Comparison of ENCODE assay signal across 9 mouse cellular contexts in the genomic region with DNA sequence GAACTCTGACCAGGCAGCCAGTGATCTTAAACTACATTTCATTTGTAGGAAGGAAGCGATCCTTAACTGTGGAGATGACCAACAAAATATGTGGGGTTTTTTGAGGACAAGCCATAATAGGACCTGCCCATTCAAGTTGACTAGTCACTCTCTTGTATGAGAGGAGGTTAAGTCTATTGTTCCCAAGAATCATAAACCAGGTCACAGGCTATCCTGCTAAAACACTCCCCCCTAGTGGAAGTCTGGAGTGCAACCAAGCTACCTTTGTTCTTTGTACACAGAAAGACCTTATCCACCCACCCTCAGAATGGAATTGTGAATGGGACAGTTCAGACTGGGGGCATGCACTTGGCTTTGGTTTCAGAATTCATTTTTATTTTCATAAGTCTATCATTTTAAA. TPM values are rescaled to one million over a fixed set of nuclear protein-coding genes. Genes with fewer than 3 reads are reported as not detected.
DNase-seq lines count a peak whose midpoint lies in the region; ATAC-seq and TF ChIP-seq lines count a peak whose summit lies in the region.
"Had no signal": no experiment of that assay in that cellular context is flagged by ENCODE, and none has a peak within 500 bp of the region (broad histone marks: within the 10 kb centered on the region; RNA-seq: fewer than 3 reads in every experiment).

No protein-coding gene starts in this region.

- no peak for ATAC-seq in cerebellum, adult (ENCODE audit: insufficient number of reproducible peaks, low FRiP score, low TSS enrichment)
- 0 out of 2 replicates have a peak, but pooled peaks have one; percentile 49 for ATAC-seq in midbrain, embryonic 11.5 days (ENCODE audit: low FRiP score)
- no peak for ATAC-seq in midbrain, embryonic 16.5 days
- no peak for ATAC-seq in stomach, postnatal 0 days (ENCODE audit: low FRiP score, low TSS enrichment)

- H3K27me3 ChIP-seq in midbrain, embryonic 11.5 days (ENCODE audit: control insufficient read depth, insufficient read depth, low read length): no peaks in the 10 kb centered on the region
- no peaks in the 10 kb centered on the region for H3K27me3 ChIP-seq in midbrain, embryonic 16.5 days (ENCODE audit: control insufficient read depth, insufficient read depth, low read depth, low read length)
- H3K27me3 ChIP-seq in stomach, postnatal 0 days (ENCODE audit: control insufficient read depth, insufficient read depth, low read length): no peaks in the 10 kb centered on the region
- H3K27me3 ChIP-seq: neural tube, embryonic 13.5 days had no signal

- H3K4me1 ChIP-seq in midbrain, embryonic 11.5 days (ENCODE audit: control insufficient read depth, insufficient read depth, low read length): no peaks in the 10 kb centered on the region
- H3K4me1 ChIP-seq in midbrain, embryonic 16.5 days (ENCODE audit: control insufficient read depth, insufficient read depth, low read length): no peaks in the 10 kb centered on the region
- H3K4me1 ChIP-seq in stomach, postnatal 0 days (replicated peaks; ENCODE audit: control insufficient read depth, insufficient read depth): peaks cover 2% of the 10 kb centered on the region; the same call in 1 of the 2 replicates
- H3K4me1 ChIP-seq: neural tube, embryonic 13.5 days had no signal

- H3K27ac ChIP-seq in midbrain, embryonic 11.5 days (ENCODE audit: low read depth, low read length): no peak overlapping the region
- no peak overlapping the region for H3K27ac ChIP-seq in midbrain, embryonic 16.5 days (ENCODE audit: low read length)
- H3K27ac ChIP-seq in stomach, postnatal 0 days (replicated peaks): no peak overlapping the region
- H3K27ac ChIP-seq: neural tube, embryonic 13.5 days had no signal

- no peak for TF ChIP-seq EP300 in stomach, postnatal 0 days (optimal IDR thresholded peaks at IDR 0.05)

- WGBS in midbrain, embryonic 11.5 days: 71% methylated on average over 1 of the region's 1 CpGs
- 70% methylated on average over 1 of the region's 1 CpGs for WGBS in midbrain, embryonic 16.5 days
- 76% methylated on average over 1 of the region's 1 CpGs for WGBS in stomach, postnatal 0 days

- TF ChIP-seq CTCF in stomach, postnatal 0 days (IDR thresholded peaks at IDR 0.05; ENCODE audit: low read depth): peak; percentile 80

- DNase-seq in cerebellum, adult 9-10 months: peak; percentile 34
- DNase-seq in midbrain, embryonic 11.5 days (ENCODE audit: low spot score, missing footprints): peak; percentile 86
- DNase-seq in induced T-regulatory cell, adult 2 months (ENCODE audit: low read depth): peak; percentile 45
- DNase-seq in stomach, postnatal 0 days (ENCODE audit: low spot score): no peak
- no peak for DNase-seq in right cerebral cortex, postnatal 4 days
- no peak for DNase-seq in cerebellum, adult 11-12 months

- H3K9me3 ChIP-seq in midbrain, embryonic 11.5 days (ENCODE audit: control insufficient read depth, low read length): no peaks in the 10 kb centered on the region
- 0 out of 2 replicates have a peak, but pooled peaks cover under 1% of the 10 kb centered on the region for H3K9me3 ChIP-seq in midbrain, embryonic 16.5 days (replicated peaks; ENCODE audit: control insufficient read depth, low read length, poor library complexity, severe bottlenecking)
- no peaks in the 10 kb centered on the region for H3K9me3 ChIP-seq in stomach, postnatal 0 days (ENCODE audit: control insufficient read depth, low read length)

- H3K36me3 ChIP-seq in midbrain, embryonic 11.5 days (ENCODE audit: control insufficient read depth, insufficient read depth, low read length): no peaks in the 10 kb centered on the region
- H3K36me3 ChIP-seq in midbrain, embryonic 16.5 days (ENCODE audit: control insufficient read depth, insufficient read depth, low read length): no peaks in the 10 kb centered on the region
- H3K36me3 ChIP-seq in stomach, postnatal 0 days (ENCODE audit: control insufficient read depth, insufficient read depth, low read length): peaks cover 22% of the 10 kb centered on the region; the same call in 1 of the 2 replicates

- H3K9ac ChIP-seq in midbrain, embryonic 11.5 days (ENCODE audit: low read length): no peak overlapping the region
- H3K9ac ChIP-seq in midbrain, embryonic 16.5 days (ENCODE audit: low read depth, low read length): no peak overlapping the region
- H3K9ac ChIP-seq in stomach, postnatal 0 days (ENCODE audit: low read length): no peak overlapping the region
- H3K9ac ChIP-seq: neural tube, embryonic 13.5 days had no signal

- no peak overlapping the region for H3K4me3 ChIP-seq in midbrain, embryonic 11.5 days (ENCODE audit: low read depth, low read length)
- no peak overlapping the region for H3K4me3 ChIP-seq in midbrain, embryonic 16.5 days (ENCODE audit: low read depth, low read length)
- no peak overlapping the region for H3K4me3 ChIP-seq in stomach, postnatal 0 days (ENCODE audit: low read depth, low read length)
- H3K4me3 ChIP-seq: neural tube, embryonic 13.5 days had no signal

- no peak overlapping the region for H3K4me2 ChIP-seq in midbrain, embryonic 11.5 days
- H3K4me2 ChIP-seq in midbrain, embryonic 16.5 days (ENCODE audit: low read length): no peak overlapping the region
- H3K4me2 ChIP-seq in stomach, postnatal 0 days (replicated peaks; ENCODE audit: low read depth): no peak overlapping the region
- H3K4me2 ChIP-seq: neural tube, embryonic 13.5 days had no signal

RNA-seq across cellular contexts. Expression of gene Ssr1, which starts 49.7 kb away (rescaled TPM):
- 114 and 125 TPM in 2 replicates for polyA plus RNA-seq in midbrain, embryonic 11.5 days (2014; fragmentation: Nextera tagmentation; extraction: Ambion mirVana)
- 69.2 and 71.1 TPM in 2 replicates for polyA plus RNA-seq in midbrain, embryonic 16.5 days (2015; fragmentation: Nextera tagmentation; extraction: Ambion mirVana)
- 76.8 and 85.8 TPM in 2 replicates for polyA plus RNA-seq in stomach, postnatal 0 days (2015; fragmentation: Nextera tagmentation; extraction: Ambion mirVana)

Comparison
In these comparisons a context has a peak if more than half of its experiments do, and no peak if none do; other contexts are left out.
1. DNase-seq: peak in cerebellum, adult 9-10 months (single experiment), midbrain, embryonic 11.5 days (single experiment) and induced T-regulatory cell, adult 2 months (single experiment); none in stomach, postnatal 0 days (single experiment), right cerebral cortex, postnatal 4 days (single experiment) and cerebellum, adult 11-12 months (single experiment).